Mouse (Mus musculus) ES-E14 (cell line): ENCODE measurements around the gene Selp. TPM values are rescaled to one million over a fixed set of nuclear protein-coding genes. Genes with fewer than 3 reads are reported as not detected.

Source experiments
- DNase-seq: peaks from one replicate; pipeline ENCODE4 v3.0.0-alpha.2; 2013; ENCODE audit warnings: low read depth, low spot score
- H3K27ac ChIP-seq: 2 replicates; pipeline ENCODE4 v1.5.1; 2012; ENCODE audit warnings: low read depth, mild to moderate bottlenecking, low read length, moderate library complexity, mixed read lengths; ENCODE audit not compliant: poor library complexity, insufficient read depth, severe bottlenecking
- H3K36me3 ChIP-seq: 2 replicates; pipeline ENCODE4 v1.6.1; 2012; ENCODE audit warnings: mild to moderate bottlenecking, low read length, moderate library complexity, mixed read lengths; ENCODE audit not compliant: control insufficient read depth, poor library complexity, insufficient read depth, severe bottlenecking
- H3K4me1 ChIP-seq, 2 experiments: fragments of 150-350 bp in 1 of 2; sonication (generic) in 1 of 2; 2 replicates each; pipeline ENCODE4 v1.6.1; 2012; ENCODE audit warnings: low read length in 2 of 2, mild to moderate bottlenecking in 1 of 2, mixed read lengths in 1 of 2; ENCODE audit not compliant: control insufficient read depth in 2 of 2, insufficient read depth in 2 of 2, poor library complexity in 1 of 2
- H3K4me3 ChIP-seq, 2 experiments: fragments of 150-350 bp in 1 of 2; sonication (generic) in 1 of 2; 2 replicates each; pipeline ENCODE4 v1.5.1; 2012; ENCODE audit warnings: low read length in 2 of 2, low read depth in 1 of 2, mild to moderate bottlenecking in 1 of 2, mixed read lengths in 1 of 2; ENCODE audit not compliant: insufficient read depth in 1 of 2, poor library complexity in 1 of 2, severe bottlenecking in 1 of 2
- H3K9ac ChIP-seq: 2 replicates; pipeline ENCODE4 v1.6.1; 2012; ENCODE audit warnings: low read depth, mild to moderate bottlenecking, low read length, mixed read lengths; ENCODE audit not compliant: poor library complexity, insufficient read depth, severe bottlenecking
- H3K9me3 ChIP-seq: fragments of 150-350 bp; sonication (generic); 2 replicates; pipeline ENCODE4 v1.6.1; 2012; ENCODE audit warnings: low read depth, mild to moderate bottlenecking, low read length; ENCODE audit not compliant: control insufficient read depth, insufficient read depth
- CHD2 ChIP-seq: IDR thresholded peaks from 2 replicates; pipeline ENCODE4 v1.6.1; 2014; ENCODE audit warnings: mild to moderate bottlenecking, low read depth, low read length, inconsistent platforms
- HCFC1 ChIP-seq: IDR thresholded peaks from 2 replicates; pipeline ENCODE4 v1.6.1; 2012; ENCODE audit warnings: low read length, inconsistent platforms, borderline replicate concordance; ENCODE audit not compliant: insufficient read depth
- MAFK ChIP-seq: IDR thresholded peaks from 2 replicates; pipeline ENCODE4 v1.6.1; 2014; ENCODE audit warnings: mild to moderate bottlenecking, low read depth, low read length, inconsistent platforms; ENCODE audit not compliant: insufficient read depth
- ZC3H11A ChIP-seq: IDR thresholded peaks from 2 replicates; pipeline ENCODE4 v1.6.1; 2012; ENCODE audit warnings: low read depth, mild to moderate bottlenecking, inconsistent platforms, low read length, borderline replicate concordance
- ZNF384 ChIP-seq: IDR thresholded peaks from 2 replicates; pipeline ENCODE4 v1.6.1; 2012; ENCODE audit warnings: low read depth, low read length, inconsistent platforms
- in situ Hi-C, 2 experiments: fragments of 600-800 bp; cut with MboI; formaldehyde crosslinking; loops; one replicate each; pipeline ENCODE4 v1.15.1; 2025; ENCODE audit warnings: low sequenced_read_pairs in 2 of 2, inconsistent platforms in 1 of 2; ENCODE audit not compliant: unreplicated experiment in 2 of 2
- total RNA-seq: library from RNA; depleted of rRNA; stranded (reverse); fragments of 300-350 nt; gene quantifications from 2 replicates; pipeline ENCODE4 v1.2.3, GENCODE M21; 2012

The Selp gene
- total RNA-seq, 1 experiment: 0.22 TPM

- in situ Hi-C loops: no loop called here
- no peak overlapping the region for H3K4me3 ChIP-seq
- no peak for DNase-seq
- no peaks in the 10 kb centered on the region for H3K4me1 ChIP-seq
- H3K9me3 ChIP-seq: no peaks in the 10 kb centered on the region
- no peak overlapping the region for H3K9ac ChIP-seq
- TF ChIP-seq HCFC1 (no peak), ZC3H11A (no peak), CHD2 (no peak)
- H3K27ac ChIP-seq: no peak overlapping the region
- no peaks in the 10 kb centered on the region for H3K36me3 ChIP-seq
Observed at GRCm38 (mm10) chr1:164087872-164088271, 27.2 kb upstream of the Selp start.

GRCm38 (mm10) chr1:164096780-164097179 lies 18.3 kb upstream of the Selp start:
- no peak for DNase-seq
- H3K9ac ChIP-seq: no peak overlapping the region
- H3K27ac ChIP-seq: no peak overlapping the region
- TF ChIP-seq ZC3H11A (no peak), MAFK (no peak), ZNF384 (no peak), CHD2 (no peak), HCFC1 (no peak)
- H3K9me3 ChIP-seq: no peaks in the 10 kb centered on the region
- no peaks in the 10 kb centered on the region for H3K36me3 ChIP-seq
- no peak overlapping the region for H3K4me3 ChIP-seq
- no peaks in the 10 kb centered on the region for H3K4me1 ChIP-seq
- in situ Hi-C loops: no loop called here

- no peak for DNase-seq
- Histone ChIP-seq H3K9me3 (no peaks in the 10 kb centered on the region), H3K9ac (no peak overlapping the region), H3K4me1 (no peaks in the 10 kb centered on the region), H3K4me3 (no peak overlapping the region), H3K36me3 (no peaks in the 10 kb centered on the region), H3K27ac (no peak overlapping the region)
- TF ChIP-seq ZC3H11A (no peak), HCFC1 (no peak), MAFK (no peak), CHD2 (no peak), ZNF384 (no peak)
- in situ Hi-C loops: no loop called here
Observed at GRCm38 (mm10) chr1:164097911-164098310, 17.2 kb upstream of the Selp start.

GRCm38 (mm10) chr1:164098372-164098771 lies 16.7 kb upstream of the Selp start:
- TF ChIP-seq ZC3H11A: no peak

GRCm38 (mm10) chr1:164109763-164110162 lies 5.3 kb upstream of the Selp start:
- in situ Hi-C loops: no loop called here
- DNase-seq: no peak
- no peak overlapping the region for H3K9ac ChIP-seq
- no peak overlapping the region for H3K27ac ChIP-seq
- H3K36me3 ChIP-seq: no peaks in the 10 kb centered on the region
- TF ChIP-seq ZC3H11A (no peak), CHD2 (no peak), ZNF384 (no peak), MAFK (no peak), HCFC1 (no peak)
- H3K4me1 ChIP-seq: no peaks in the 10 kb centered on the region
- no peaks in the 10 kb centered on the region for H3K9me3 ChIP-seq
- no peak overlapping the region for H3K4me3 ChIP-seq

More at GRCm38 (mm10) chr1:164098372-164098771, 16.7 kb upstream of the Selp start:
- in situ Hi-C loops: no loop called here
- Histone ChIP-seq H3K27ac (no peak overlapping the region), H3K4me1 (no peaks in the 10 kb centered on the region), H3K36me3 (no peaks in the 10 kb centered on the region), H3K4me3 (no peak overlapping the region), H3K9ac (no peak overlapping the region), H3K9me3 (no peaks in the 10 kb centered on the region)
- DNase-seq: no peak
